Mouse (Mus musculus) erythroblast, embryonic 14.5 days (primary cell): Measurements from ENCODE around the gene Ankrd65.

Source experiments
- GATA1 ChIP-seq: IDR thresholded peaks from 2 replicates; pipeline ENCODE4 v1.6.1; 2012; ENCODE audit warnings: low read length, inconsistent platforms, mixed read lengths
- TAL1 ChIP-seq: IDR thresholded peaks from 3 replicates; pipeline ENCODE4 v1.6.1; 2012; ENCODE audit warnings: low read length, inconsistent platforms, mixed read lengths

- no peak for TF ChIP-seq GATA1
- TF ChIP-seq TAL1 = no peak
Measured at GRCm38 (mm10) chr4:155823443-155823842, 33.2 kb downstream of the Ankrd65 start.
